Mouse (Mus musculus) central nervous system, embryonic 18 days (tissue): ENCODE data around the gene Olfr119. TPM values are rescaled to one million over a fixed set of nuclear protein-coding genes. Genes with fewer than 3 reads are reported as not detected.

ENCODE experiments used
- polyA plus RNA-seq: library from polyadenylated mRNA; depleted of rRNA; stranded (reverse); fragments of >200 nt; gene quantifications from 2 replicates; pipeline ENCODE4 v1.2.3, GENCODE M21; 2012; rRNA removed

The Olfr119 gene
- polyA plus RNA-seq = not detected in 2 replicates

GRCm38 (mm10) chr17:37696264-37696663 lies at the start of gene Olfr119:
Gene Olfr119, plus strand, starts transcription at chr17:37696564.

GRCm38 (mm10) chr17:37663682-37664081 lies 32.7 kb upstream of the Olfr119 start, which contains the start of gene Olfr117:
Gene Olfr117, minus strand, starts transcription at chr17:37663782.

GRCm38 (mm10) chr17:37666688-37667087 lies 29.7 kb upstream of the Olfr119 start, which contains the start of gene Olfr118:
Gene Olfr118, plus strand, starts transcription at chr17:37666988.

GRCm38 (mm10) chr17:37721508-37721907 lies 25.1 kb downstream of the Olfr119 start, which contains the start of gene Olfr120:
Gene Olfr120, plus strand, starts transcription at chr17:37721808.

Other genes with a start within 250 kb of the Olfr119 start
- gene Olfr109, start 237.6 kb upstream of the Olfr119 start, polyA plus RNA-seq = not detected in 2 replicates
- not detected in 2 replicates for gene H2-M2, start 213.0 kb upstream of the Olfr119 start, polyA plus RNA-seq
- gene Olfr110, start 204.1 kb upstream of the Olfr119 start, polyA plus RNA-seq = 0.03 TPM in 1 of 2 replicates, not detected in the other
- gene Olfr111, start 188.5 kb upstream of the Olfr119 start, polyA plus RNA-seq = 0.04 and 0.05 TPM in 2 replicates
- gene Olfr112, start 127.1 kb upstream of the Olfr119 start, polyA plus RNA-seq = not detected in 2 replicates
- gene Olfr113, start 118.9 kb upstream of the Olfr119 start, polyA plus RNA-seq = not detected in 2 replicates
- gene Olfr114, start 103.8 kb upstream of the Olfr119 start, polyA plus RNA-seq = not detected in 2 replicates
- not detected in 2 replicates for gene Olfr115, start 69.5 kb upstream of the Olfr119 start, polyA plus RNA-seq
- gene Olfr116, start 69.4 kb upstream of the Olfr119 start, polyA plus RNA-seq = not detected in 2 replicates
- not detected in 2 replicates for gene Olfr117, start 32.8 kb upstream of the Olfr119 start, polyA plus RNA-seq
- gene Olfr118, start 29.6 kb upstream of the Olfr119 start, polyA plus RNA-seq = not detected in 2 replicates
- not detected in 2 replicates for gene Olfr120, start 25.2 kb downstream of the Olfr119 start, polyA plus RNA-seq
- gene Olfr121, start 52.3 kb downstream of the Olfr119 start, polyA plus RNA-seq = not detected in 2 replicates
- not detected in 2 replicates for gene Olfr122, start 72.0 kb downstream of the Olfr119 start, polyA plus RNA-seq
- not detected in 2 replicates for gene Olfr123, start 97.0 kb downstream of the Olfr119 start, polyA plus RNA-seq
- gene Olfr124, start 103.3 kb downstream of the Olfr119 start, polyA plus RNA-seq = not detected in 2 replicates
- not detected in 2 replicates for gene Olfr125, start 136.4 kb downstream of the Olfr119 start, polyA plus RNA-seq
- gene Olfr126, start 150.9 kb downstream of the Olfr119 start, polyA plus RNA-seq = not detected in 2 replicates
- gene Olfr127, start 203.9 kb downstream of the Olfr119 start, polyA plus RNA-seq = not detected in 2 replicates
- gene Olfr128, start 224.0 kb downstream of the Olfr119 start, polyA plus RNA-seq = not detected in 2 replicates